Mouse (Mus musculus) liver, embryonic 14.5 days (tissue): Measurements from ENCODE around the gene Pds5a.
A peak's percentile ranks its signal among the peaks of the same experiment; 100 is the strongest.

Source experiments
- CTCF ChIP-seq: IDR thresholded peaks from 2 replicates; pipeline ENCODE4 v1.5.1; 2016; ENCODE audit warnings: antibody characterized with exemption, low read depth, control low read depth
- EP300 ChIP-seq: IDR thresholded peaks from 2 replicates; pipeline ENCODE4 v1.6.1; 2016; ENCODE audit warnings: antibody characterized with exemption, low read depth

- TF ChIP-seq CTCF (0 out of 2 replicates have a peak, but pooled peaks have one; percentile 6), EP300 (peak; percentile 89)
Measured at GRCm38 (mm10) chr5:65731173-65732007, 33.3 kb upstream of the Pds5a start.
